Mouse (Mus musculus) embryonic fibroblast, embryonic 13.5 days (primary cell): ENCODE data around the gene Gm38431.
A peak's percentile ranks its signal among the peaks of the same experiment; 100 is the strongest.

ENCODE experiments used
- CTCF ChIP-seq: IDR thresholded peaks from 2 replicates; pipeline ENCODE4 v1.5.1; 2011; ENCODE audit warnings: mild to moderate bottlenecking, control low read depth, low read length, moderate library complexity, borderline replicate concordance; ENCODE audit not compliant: insufficient read depth
- POLR2A ChIP-seq: IDR thresholded peaks from 2 replicates; pipeline ENCODE4 v1.6.1; 2011; ENCODE audit warnings: low read depth, mild to moderate bottlenecking, control low read depth, low read length, moderate library complexity

DNA sequence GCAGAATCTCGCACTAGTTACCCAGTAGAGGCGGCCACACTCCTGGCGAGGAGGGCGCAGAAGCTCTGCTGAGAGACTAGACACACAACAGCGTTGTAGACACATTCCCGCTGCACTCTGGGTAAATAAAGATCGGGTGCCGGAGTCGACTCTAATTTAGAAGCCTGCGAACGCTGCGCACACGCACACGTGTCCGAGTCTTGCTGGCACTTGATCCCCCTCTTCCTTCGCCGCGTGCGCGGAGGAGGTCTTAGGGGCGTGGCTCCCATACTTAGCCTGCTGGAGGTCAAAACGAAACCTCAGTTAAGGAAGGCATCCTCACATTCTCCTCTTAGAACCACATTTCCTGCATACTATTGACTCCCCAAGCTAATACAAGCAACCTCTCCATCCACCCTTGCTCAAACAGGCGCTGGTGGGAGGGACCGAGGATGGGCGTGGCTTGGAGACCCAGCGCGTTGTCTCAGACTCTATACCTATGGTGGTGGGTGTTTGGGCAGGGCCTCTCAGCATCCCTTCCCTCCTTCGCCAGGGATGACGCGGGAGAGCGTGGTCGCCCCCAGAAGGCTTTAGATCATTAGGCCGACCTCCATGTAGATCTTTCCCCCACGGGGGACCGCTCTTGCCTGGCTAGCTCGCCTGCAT, 60.4 kb downstream of the Gm38431 start:
- TF ChIP-seq CTCF (no peak), POLR2A (peak; percentile 55)
